Comparison of ENCODE assay signal across 8 mouse cellular contexts in the genomic region with DNA sequence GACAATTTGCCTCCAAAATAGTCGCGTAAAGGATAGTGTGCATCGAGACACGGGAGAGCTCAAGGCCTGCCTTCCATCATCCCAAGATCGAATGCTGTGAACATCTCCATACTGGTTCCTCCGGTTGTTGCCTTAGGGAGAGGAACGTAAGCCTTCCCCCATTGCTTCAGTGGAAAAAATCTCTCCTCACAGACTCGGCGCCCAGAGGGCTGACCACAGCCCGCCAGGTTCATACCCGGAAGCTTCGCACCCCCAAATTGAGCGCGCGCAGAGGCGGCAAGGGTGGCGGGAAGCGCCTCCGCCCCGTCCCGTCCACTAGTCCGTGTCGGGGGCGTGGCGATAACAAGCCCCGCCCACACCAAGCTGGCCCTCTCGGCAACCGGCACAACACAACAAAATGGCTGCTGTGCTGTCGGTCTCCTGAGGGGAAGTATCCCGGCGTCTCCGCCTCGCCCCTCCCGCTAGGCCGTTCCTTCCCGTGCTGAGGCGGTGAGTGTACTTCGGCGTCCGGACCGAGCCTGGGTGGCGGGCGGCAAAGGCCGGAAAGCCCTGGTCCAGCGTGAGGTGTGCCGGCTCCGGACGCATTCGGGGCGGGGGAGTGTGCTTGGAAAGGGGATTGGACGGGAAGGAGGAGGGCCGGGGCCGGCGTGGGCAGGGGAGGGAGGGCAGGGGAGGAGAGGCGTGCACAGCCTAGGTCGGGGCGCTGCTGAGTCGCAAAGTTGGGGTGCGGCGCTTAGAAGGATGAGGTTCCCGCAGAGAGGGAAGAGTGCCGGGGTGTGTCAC. TPM values are rescaled to one million over a fixed set of nuclear protein-coding genes. Genes with fewer than 3 reads are reported as not detected.
A peak's percentile ranks its signal among the peaks of the same experiment; 100 is the strongest.
DNase-seq lines count a peak whose midpoint lies in the region; ATAC-seq lines count a peak whose summit lies in the region.

A gene (plus strand): TSS at position 352 of the 783 bp plus-strand sequence.

- intact Hi-C loops in gastrocnemius, postnatal 14 days (cut with DNase I; ENCODE audit: low total_unique reads), result loop anchor here (5.0 kb wide), 1 partner anchor 62 kb away; no protein-coding TSS in a partner anchor
- intact Hi-C loops in left cerebral cortex, postnatal 14 days (cut with DNase I), result loop anchor here (2.0 to 10.0 kb wide), 3 partner anchors 65 to 315 kb away; a partner anchor contains a TSS

- H3K4me1 ChIP-seq in intestine, embryonic 14.5 days (replicated peaks; ENCODE audit: control insufficient read depth, insufficient read depth, low read length), result no peaks in the 10 kb centered on the region

- under 1% methylated on average over 62 of the region's 62 CpGs for WGBS in intestine, embryonic 14.5 days

- H3K36me3 ChIP-seq in intestine, embryonic 14.5 days (ENCODE audit: control insufficient read depth, insufficient read depth, low read length), result no peaks in the 10 kb centered on the region

- ATAC-seq in intestine, embryonic 14.5 days (replicated peaks; ENCODE audit: low FRiP score, low TSS enrichment, low read depth), result peak; percentile 97

- H3K9me3 ChIP-seq in intestine, embryonic 14.5 days (ENCODE audit: control insufficient read depth, low read length), result no peaks in the 10 kb centered on the region

- no peaks in the 10 kb centered on the region for H3K27me3 ChIP-seq in intestine, embryonic 14.5 days (replicated peaks; ENCODE audit: control insufficient read depth, insufficient read depth, low read length)

- H3K27ac ChIP-seq in intestine, embryonic 14.5 days (ENCODE audit: low read depth), result peak within 1 kb of the TSS; percentile 77

- H3K4me3 ChIP-seq in intestine, embryonic 14.5 days (ENCODE audit: low read depth, low read length), result peak within 1 kb of the TSS; percentile 79

- peak within 1 kb of the TSS; percentile 65 for H3K9ac ChIP-seq in intestine, embryonic 14.5 days (ENCODE audit: low read length)

- DNase-seq in adipocyte (ENCODE audit: low spot score), result peak; percentile 89
- peak; percentile 96 for DNase-seq in embryo, embryonic 10 days (ENCODE audit: low spot score)
- peak; percentile 94 for DNase-seq in gastrocnemius, postnatal 14 days
- peak; percentile 98 for DNase-seq in intestine, embryonic 14.5 days (ENCODE audit: low spot score)
- DNase-seq in left cerebral cortex, postnatal 14 days (ENCODE audit: low spot score in 2 of 2), result peak; percentile 91 to 93
- DNase-seq in mesoderm, embryonic 11.5 days (ENCODE audit: low read depth, low spot score), result peak; percentile 92
- peak; percentile 88 to 89 for DNase-seq in right cerebral cortex, postnatal 36 days (ENCODE audit: low spot score in 2 of 2)
- peak; percentile 95 for DNase-seq in yolk sac, embryonic 10.5 days (ENCODE audit: low spot score)

- peak within 1 kb of the TSS; percentile 59 for H3K4me2 ChIP-seq in intestine, embryonic 14.5 days (ENCODE audit: low read length)

RNA-seq across cellular contexts. Expression of the gene that starts here (rescaled TPM):
- 1 to 10 TPM; 6.4 TPM for total RNA-seq in gastrocnemius, postnatal 14 days (2021)
- 27.4 and 33.0 TPM in 2 replicates for polyA plus RNA-seq in intestine, embryonic 14.5 days (2014; fragmentation: Nextera tagmentation; extraction: Ambion mirVana)
- total RNA-seq in left cerebral cortex, postnatal 14 days (2021), result 1 to 10 TPM; 8.0 to 8.3 TPM

Comparison
In these comparisons a context has a peak if more than half of its experiments do, and no peak if none do; other contexts are left out.
1. Peak in every context shown above with its lines: DNase-seq, ATAC-seq, H3K4me3 ChIP-seq and H3K27ac ChIP-seq.